Mouse (Mus musculus) c-Kit-positive CD71-positive TER-119-negative erythroid progenitor cells, embryonic 14.5 days (primary cell): ENCODE data around the gene Wwp2.
A peak's percentile ranks its signal among the peaks of the same experiment; 100 is the strongest.

Source experiments
- DNase-seq: peaks from one replicate; pipeline ENCODE4 v3.0.0-alpha.2; 2013; ENCODE audit warnings: low read depth

Wwp2 gene

DNA sequence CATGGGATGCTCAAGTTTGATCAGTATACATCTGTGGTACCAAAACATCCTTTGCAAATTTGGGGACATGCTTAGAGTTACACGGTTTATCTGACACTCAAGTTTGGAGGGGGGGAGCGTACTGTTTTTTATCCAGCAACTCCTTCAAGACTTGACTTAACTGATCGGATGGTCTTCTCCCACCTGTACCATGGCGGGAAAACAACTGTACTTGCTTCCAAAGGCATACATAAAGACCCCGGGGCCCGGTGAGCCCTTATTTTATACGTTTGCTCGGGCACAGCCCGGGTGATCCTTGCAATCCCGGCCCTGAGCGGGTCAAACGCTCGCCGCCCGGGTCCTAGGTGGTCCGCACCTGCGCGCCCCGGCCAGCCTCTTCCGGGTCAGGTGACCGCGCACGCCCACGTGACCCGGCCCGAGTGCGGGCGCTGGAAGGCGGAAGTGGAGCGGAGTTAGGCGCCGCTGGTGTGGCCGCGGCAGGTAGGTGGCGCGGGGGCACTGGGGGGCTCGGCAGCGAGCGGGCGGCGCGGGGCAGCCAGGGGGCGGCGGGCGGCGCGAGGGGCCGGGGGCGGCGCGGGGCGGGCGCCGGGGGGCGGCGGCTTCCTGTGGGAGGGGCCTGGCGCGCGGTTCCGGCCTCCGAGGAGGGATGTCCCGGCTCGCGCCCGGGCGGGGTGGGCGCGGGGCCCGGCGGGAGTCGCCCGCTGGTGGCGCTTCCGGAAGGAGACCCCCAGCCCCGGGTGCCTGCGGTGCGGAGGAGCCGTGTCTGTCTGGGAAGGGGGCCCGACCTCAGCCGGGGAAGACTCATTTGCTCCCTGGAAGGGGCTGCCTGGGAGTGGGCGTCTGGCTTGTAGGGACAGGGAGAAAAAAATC, at the start of gene Wwp2:
Wwp2 (plus strand) TSS at position 404 of the 870 bp plus-strand sequence.
- DNase-seq = no peak

GRCm38 (mm10) chr8:107386642-107387041, 49.5 kb upstream of the Wwp2 start:
- DNase-seq = peak; percentile 70

DNA sequence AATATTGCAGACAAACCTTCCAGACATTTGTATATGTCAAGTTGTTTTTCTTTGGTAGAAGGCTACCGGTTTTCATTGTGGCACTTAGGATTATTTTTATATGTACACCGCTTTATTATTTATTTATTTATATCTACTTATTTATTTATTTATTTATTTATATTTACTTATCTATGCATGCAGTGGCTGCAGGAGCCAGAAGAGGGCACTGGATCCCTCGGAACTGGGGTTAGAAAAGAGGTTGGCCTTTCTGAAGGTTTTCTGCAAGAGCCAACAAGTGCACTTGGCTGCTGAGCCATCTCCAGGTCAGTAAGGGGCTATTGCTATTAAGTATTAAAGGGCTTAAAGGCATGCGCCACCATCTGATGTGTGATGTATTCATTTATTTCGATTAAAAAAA, 48.3 kb upstream of the Wwp2 start:
- DNase-seq = peak; percentile 29

GRCm38 (mm10) chr8:107389557-107389956, 46.6 kb upstream of the Wwp2 start:
- no peak for DNase-seq

DNA sequence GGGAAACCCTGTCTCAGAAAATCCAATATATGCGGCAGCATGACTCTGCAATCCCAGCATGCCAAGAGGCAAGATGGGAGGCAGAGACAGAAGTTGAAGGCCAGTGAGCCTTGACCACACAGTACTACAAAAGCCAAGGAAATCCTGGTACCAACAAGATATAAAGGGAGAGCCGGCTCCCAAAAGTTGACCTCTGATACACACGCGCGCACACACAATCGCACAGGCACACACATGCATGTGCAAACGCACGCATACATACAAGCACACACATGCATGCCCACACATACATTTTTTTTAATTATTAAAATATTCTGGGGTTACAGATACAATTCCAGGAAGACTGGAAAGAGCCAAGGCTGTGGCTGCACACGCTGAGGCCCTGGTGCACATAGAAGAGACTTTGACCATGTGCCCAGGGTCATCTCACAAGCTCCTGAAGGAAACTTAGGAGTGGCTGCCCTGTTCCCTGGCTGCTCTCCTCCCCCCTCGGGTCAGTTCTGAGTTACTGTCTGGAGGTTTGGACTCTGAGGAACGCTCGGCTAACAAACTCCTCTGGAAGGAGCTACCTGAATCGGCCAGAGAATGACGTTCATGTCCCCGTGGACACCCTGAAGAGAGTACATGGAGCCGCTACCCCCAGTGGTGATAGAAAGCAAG, 45.6 kb upstream of the Wwp2 start:
- DNase-seq = no peak

- DNase-seq = no peak
Observed at GRCm38 (mm10) chr8:107391136-107391516, 45.0 kb upstream of the Wwp2 start.

- DNase-seq = no peak
Observed at GRCm38 (mm10) chr8:107395397-107395796, 40.8 kb upstream of the Wwp2 start.

DNA sequence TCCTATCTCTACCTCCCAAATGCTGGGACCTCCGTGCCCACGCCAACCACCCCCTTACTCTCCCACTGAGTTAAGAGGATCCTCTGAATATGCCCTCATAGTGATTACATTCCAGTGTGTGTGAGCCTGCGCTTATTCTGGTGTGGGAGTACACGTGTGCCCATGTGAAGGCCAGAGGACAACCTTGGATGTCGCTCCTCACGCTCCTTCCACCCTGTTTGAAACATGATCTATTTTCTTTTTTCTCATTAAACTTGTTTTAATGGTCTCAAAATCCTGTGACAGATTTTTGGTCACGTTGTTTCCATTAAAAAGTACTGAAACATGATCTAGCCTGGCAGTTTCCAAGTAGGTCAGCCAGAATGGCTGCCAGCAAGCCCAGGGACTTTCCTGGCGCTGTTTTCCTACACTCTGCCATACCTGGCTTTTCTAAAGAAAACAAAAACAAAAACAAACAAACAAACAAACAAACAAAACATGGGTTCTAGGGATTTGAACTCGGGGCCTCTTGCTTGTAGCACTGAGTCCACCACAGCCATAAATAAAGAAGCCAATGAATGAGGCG, 40.0 kb upstream of the Wwp2 start:
- DNase-seq = no peak

DNA sequence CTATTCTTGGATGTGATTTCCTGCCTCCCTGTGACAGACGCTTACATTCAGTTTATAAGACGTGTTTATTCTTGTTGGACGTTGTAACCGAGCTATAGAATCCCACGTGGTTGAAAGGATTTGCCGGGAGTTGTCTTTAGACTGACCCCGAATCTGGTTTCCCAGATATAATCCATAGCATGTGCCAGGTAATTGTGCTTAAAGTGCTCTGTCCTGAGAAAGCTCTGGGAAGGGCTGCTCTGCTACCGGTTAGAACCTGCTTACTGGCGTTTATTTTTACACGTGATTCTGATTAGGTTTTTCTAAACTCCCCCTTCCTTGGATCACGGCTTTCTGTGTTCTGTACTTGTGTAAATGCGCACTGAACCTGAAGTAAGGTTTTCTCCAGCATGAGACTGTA, 38.5 kb upstream of the Wwp2 start:
- no peak for DNase-seq

DNA sequence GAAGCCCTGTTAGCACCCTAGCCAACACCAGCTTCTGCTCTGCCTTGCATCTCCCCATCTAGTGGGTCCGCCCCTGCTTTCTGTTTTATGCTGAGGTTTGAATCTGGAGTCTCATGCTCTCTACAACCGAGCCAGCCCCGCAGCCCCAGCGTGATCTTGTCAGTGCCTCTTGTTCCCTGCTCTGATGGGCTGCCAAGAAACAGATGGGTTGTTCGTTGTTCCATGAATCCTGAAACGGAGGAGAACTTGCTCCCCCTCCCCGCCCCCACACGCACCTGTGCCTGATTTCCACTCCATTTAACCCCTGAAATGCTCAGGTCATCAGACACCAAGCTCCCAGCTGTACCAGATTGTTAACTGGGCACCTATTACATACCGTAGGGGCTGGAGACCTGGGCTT, 36.7 kb upstream of the Wwp2 start:
- no peak for DNase-seq

DNA sequence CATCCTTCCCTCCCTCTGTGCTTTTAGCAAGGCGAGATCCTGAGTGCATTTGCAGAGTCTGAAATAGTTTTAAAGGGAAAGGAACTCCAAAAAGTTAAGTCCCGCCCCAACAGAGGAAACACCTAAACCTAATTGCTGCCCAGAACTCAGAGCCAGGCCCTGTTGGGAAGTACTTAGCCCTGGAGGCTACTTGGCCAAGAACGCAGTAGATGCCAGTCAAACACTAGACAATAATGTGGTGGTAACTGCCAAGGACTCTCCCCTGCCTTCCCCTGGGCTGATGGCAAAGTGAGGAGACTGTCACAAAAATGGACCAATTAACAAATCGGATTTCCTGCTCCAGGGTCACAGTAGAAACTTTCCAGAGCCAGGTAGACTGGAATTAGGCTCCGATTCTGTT, 34.3 kb upstream of the Wwp2 start:
- no peak for DNase-seq

GRCm38 (mm10) chr8:107403038-107403781, 33.0 kb upstream of the Wwp2 start, which contains the start of gene Nqo1:
Gene Nqo1 (minus strand): TSS chr8:107403206.
- peak; percentile 84 for DNase-seq

DNA sequence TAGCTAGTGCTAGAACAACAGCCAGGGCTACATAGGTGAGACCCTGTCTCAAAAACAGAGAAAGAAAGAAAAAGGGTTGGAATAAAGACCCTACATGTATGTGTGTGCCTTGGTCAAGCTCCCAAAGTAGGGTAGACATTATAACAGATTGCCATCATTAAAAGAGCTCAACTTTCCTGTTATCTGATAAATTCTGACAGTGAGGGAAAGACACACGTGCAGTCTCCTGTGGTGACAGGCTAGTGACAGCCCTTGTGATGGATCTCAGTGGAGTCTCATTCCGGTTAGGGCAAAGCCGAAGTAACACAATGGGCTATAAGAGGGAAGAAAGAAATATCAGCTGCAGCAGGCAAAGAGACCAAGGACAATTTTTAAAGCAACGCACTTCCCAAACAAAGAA, 32.1 kb upstream of the Wwp2 start:
- no peak for DNase-seq

DNA sequence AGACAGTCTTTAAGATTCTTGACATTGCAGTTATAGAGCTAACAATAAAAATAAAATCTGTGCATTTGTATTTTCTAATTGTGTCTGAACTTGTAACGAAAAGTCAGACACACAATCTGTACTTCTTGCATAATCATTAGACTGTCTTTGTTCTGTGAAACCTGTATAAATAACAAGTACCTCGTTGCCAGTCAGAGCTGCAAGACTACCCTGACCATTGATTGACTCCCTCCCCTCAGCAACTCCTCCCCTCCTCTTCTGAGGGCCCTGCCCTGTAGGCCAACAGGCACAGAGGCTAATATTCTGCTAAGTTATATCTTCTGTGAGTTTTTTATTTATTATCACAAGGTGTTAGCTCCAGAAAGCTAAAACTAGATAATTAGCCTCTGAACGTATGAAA, 30.2 kb upstream of the Wwp2 start:
- DNase-seq = no peak

DNA sequence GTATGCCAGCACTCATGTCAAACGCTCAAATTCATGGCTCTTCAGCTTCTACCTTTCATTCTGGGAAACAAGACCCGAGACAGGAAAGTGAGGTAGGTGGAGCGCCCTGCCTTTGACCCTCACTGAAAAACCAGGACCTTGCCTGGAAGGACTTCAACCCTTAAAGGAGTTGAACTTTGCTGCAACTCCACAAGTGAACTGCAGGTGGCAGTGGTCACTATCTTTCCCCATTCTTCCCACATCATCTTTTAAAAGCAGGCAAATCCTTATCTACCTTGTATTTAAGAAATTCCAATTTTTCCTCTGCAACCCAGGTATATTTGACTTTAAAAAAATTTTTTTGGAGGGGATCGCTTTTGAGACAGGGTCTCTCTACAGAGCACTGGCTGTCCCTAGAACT, 24.8 kb upstream of the Wwp2 start:
- DNase-seq = peak; percentile 24

GRCm38 (mm10) chr8:107412552-107412951, 23.6 kb upstream of the Wwp2 start:
- no peak for DNase-seq

DNA sequence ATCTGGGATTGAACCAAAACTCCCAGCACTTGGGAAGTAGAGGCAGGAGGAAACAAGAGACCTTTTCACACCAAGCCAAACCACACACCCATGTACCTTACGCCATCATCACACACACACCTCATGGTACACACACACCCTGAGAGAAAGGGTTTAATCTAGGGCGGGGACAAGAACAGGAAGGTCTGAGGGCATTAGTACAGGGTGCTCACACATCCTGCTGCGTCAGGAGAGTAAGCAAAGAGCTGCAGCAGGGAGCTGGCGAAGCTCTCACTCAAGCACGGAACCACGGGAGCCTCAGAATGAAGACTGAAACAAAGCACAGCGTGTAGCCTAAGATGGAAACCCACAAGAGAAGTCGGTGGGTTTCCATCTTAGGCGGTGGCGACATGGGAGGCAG, 22.3 kb upstream of the Wwp2 start:
- no peak for DNase-seq

DNA sequence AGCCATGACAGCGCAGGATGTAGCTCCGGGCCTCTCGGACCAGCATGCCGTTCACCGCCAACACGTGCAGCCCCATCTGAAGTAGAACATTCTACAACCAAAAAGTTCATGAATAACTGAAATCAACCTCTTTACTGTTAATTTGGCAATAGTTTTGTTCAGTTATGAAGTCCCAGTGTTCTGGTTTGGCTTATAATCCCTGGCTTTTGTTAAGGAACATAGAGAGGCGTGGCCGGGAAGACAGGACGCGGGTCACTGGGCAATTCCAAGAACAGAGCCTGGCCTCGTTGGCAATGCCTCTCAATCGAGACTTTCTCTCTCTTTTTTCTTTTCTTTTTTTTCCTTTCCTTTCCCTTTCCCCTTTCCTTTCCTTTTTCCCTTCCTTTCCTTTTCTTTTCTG, 19.2 kb upstream of the Wwp2 start:
- no peak for DNase-seq

- no peak for DNase-seq
Observed at GRCm38 (mm10) chr8:107424176-107424575, 12.0 kb upstream of the Wwp2 start.

DNA sequence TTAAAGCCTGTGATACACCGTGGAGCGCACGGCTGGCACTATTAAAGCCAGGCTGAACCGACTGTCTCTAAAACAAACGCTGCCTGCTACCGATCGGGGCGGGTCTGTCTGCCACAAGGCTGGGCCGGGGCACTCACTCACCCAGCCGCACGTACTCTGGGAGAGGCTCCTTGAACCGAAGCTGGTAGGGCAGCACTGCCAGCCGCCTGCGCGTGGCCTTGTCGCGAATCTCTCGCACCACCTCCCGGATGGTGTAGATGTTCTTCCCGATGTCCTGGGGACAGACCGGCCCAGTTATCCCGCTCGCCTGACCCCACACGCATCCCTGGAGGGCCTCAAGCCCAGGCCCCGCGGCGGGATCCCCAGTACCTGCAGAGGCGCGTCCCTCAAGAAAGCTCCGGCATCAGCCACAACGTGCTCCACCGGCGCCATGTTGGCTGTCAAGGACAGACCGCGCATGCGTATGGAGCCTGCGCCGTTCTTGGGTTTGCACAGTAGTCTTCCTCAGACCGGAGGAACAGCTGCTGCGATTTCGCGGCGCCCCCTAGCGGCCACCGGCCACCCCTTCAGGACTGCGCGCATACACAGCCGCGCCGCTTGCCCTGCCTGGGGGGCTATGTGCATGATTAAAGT, 11.5 kb upstream of the Wwp2 start, which contains the start of gene Nob1:
Nob1 (minus strand) TSS at position 455 of the 633 bp plus-strand sequence.
- peak; percentile 96 for DNase-seq

- no peak for DNase-seq
Observed at GRCm38 (mm10) chr8:107425230-107425597, 11.0 kb upstream of the Wwp2 start.

DNA sequence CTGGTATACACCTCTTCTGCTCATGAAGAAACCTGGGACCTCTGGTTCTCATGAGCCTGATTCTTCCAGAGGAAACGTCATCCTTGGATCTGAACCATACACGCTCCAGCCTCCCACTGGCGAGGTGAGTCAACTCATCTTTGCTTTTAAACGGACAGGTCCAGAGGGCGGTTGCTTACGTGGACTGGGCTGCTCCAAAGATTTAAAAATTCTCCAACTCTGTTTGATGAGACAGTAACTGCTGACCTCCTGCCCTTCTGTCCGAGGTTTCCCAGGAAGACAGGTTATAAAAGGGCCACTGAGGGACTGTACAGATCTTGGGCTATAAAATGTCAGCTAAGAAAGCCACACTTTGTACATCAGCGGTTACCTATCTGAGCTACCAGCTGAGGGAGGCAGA, 5.3 kb upstream of the Wwp2 start:
- no peak for DNase-seq
